Mouse (Mus musculus): ENCODE results near the gene Myo9a.

DNA sequence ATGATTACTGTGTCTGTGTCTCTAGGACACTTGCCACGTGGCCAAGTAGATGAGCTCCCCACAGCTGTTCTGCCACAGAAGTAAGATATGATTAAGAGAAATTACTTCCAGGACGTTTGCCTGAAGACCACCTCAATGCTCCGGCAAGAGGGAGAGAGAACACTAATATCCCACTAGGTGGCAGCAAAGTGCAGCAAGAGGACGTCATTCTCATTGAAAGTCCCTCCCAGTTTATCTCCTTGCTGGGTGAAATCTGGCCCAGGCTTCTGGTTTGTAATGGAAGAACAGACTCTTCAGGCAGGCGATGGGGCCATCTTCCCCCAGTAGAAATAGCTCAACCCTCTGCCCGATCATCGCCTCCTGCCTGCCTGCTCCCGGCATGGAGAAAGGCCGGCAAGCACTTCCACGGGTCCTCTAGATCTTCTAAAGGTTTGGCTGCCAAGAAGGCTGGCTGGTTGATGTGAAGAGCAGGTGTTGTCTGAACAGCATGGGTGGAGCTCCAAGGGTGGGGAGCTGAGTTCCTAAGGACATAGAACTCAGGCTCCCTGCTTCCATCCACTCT, 27.5 kb upstream of the Myo9a start:
- TF ChIP-seq POLR2A (IDR thresholded peaks at IDR 0.05; ENCODE audit: control insufficient read depth, extremely low read depth, insufficient read depth, low read length, poor library complexity) (no peak), CTCF (IDR thresholded peaks at IDR 0.05; ENCODE audit: borderline replicate concordance, control insufficient read depth, extremely low read depth, insufficient read depth, low read length, poor library complexity) (no peak)

Measured in thymus, adult 2 months (tissue).